Mouse (Mus musculus): ENCODE measurements at regions not wholly inside any gene's neighbourhood (a gene's known extent, or its start where the extent isn't known, plus 50 kb on each side); places are given as distances from the start of the nearest gene placed in this dataset.
"Not testable (repeated sequence)": the region's sequence is repeated elsewhere in the genome, so short reads cannot be mapped to it uniquely, and the experiment has no call there.

DNA sequence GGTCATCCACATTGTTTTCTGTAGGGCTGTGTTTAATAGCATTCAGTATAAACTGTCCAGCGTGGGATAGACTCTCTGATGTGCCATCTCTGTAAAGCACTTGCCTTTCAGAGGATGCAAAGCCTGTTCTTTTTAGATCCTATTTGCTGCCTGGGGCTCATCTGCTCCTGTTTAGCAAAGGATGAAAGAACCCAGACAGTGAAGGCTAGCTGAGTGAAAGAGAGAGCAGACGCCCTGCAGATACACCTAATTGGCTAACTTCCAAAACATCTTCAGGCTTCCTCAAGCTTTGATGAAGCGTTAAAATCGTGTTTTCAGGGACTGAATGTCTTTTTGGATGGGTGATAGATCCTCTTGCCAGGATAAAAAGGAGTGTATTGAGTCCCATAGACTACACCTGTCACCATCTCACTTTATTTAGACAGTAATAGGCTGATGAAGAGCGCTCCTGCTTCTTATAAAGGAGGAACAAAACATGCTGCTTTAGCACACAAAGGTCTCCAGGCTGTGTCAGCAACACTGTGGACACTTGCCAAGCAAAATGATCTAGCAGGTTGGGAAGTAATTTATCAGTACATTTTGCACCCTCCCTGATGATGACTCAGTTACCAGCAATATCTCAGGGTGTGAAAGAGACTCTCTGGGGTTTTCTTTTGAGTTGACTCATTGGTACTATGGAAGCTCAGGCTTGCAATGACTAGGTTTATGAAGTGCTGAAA, 4717.3 kb downstream of the 9330182O14Rik start:
- 51% methylated on average over 5 of the region's 5 CpGs for WGBS
- no peak for DNase-seq (ENCODE audit: low read depth, low spot score)

- 39% methylated on average over 1 of the region's 1 CpGs for WGBS
- no peak for DNase-seq (ENCODE audit: low read depth, low spot score)
Observed at GRCm38 (mm10) chr15:44857080-44857479, 4722.9 kb downstream of the 9330182O14Rik start.

- WGBS = 85% methylated on average over 3 of the region's 3 CpGs
- no peak for DNase-seq (ENCODE audit: low read depth, low spot score)
Observed at GRCm38 (mm10) chr15:44859369-44859768, 4725.2 kb downstream of the 9330182O14Rik start.

- DNase-seq (ENCODE audit: low read depth, low spot score) = no peak
Observed at GRCm38 (mm10) chr15:44860204-44860806, 4726.1 kb downstream of the 9330182O14Rik start.

GRCm38 (mm10) chr15:44868537-44868936, 4734.4 kb downstream of the 9330182O14Rik start:
- WGBS = 59% methylated on average over 3 of the region's 3 CpGs
- no peak for DNase-seq (ENCODE audit: low read depth, low spot score)

More at GRCm38 (mm10) chr15:44860204-44860806, 4726.1 kb downstream of the 9330182O14Rik start:
- WGBS = 91% methylated on average over 1 of the region's 1 CpGs

- no peak for DNase-seq (ENCODE audit: low read depth, low spot score)
- 71% methylated on average over 4 of the region's 4 CpGs for WGBS
Observed at GRCm38 (mm10) chr15:44869023-44869422, 4734.9 kb downstream of the 9330182O14Rik start.

- WGBS = 53% methylated on average over 2 of the region's 2 CpGs
- no peak for DNase-seq (ENCODE audit: low read depth, low spot score)
Observed at GRCm38 (mm10) chr15:44869672-44870071, 4735.5 kb downstream of the 9330182O14Rik start.

GRCm38 (mm10) chr15:44870934-44871333, 4736.8 kb downstream of the 9330182O14Rik start:
- not testable (repeated sequence) for DNase-seq (ENCODE audit: low read depth, low spot score)
- 77% methylated on average over 3 of the region's 3 CpGs for WGBS

GRCm38 (mm10) chr15:44882219-44882618, 4748.1 kb downstream of the 9330182O14Rik start:
- DNase-seq (ENCODE audit: low read depth, low spot score) = no peak
- WGBS = 64% methylated on average over 4 of the region's 4 CpGs

GRCm38 (mm10) chr15:44891544-44891943, 4757.4 kb downstream of the 9330182O14Rik start:
- 60% methylated on average over 1 of the region's 1 CpGs for WGBS

DNA sequence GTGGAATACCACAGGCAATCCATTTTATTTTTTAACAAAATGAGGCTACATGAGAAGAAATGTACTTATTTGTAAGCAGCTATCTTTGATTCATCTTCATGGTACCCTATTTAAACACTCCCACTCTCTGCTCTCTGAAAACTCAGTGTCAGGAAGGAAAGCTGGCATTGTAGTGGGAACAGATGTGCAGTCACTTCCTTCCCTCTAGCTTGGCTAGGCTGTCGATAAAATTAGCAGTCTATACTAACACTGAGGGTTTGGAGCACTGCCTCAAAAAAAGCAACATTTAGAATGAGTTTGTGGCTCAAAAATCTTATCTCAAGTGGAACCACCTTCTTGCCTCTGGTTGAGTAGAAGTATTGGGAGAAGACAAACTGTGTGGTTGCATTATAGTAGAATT, 4762.1 kb downstream of the 9330182O14Rik start:
- WGBS = 58% methylated on average over 1 of the region's 1 CpGs

More at GRCm38 (mm10) chr15:44891544-44891943, 4757.4 kb downstream of the 9330182O14Rik start:
- DNase-seq (ENCODE audit: low read depth, low spot score) = no peak

GRCm38 (mm10) chr15:44897572-44897971, 4763.4 kb downstream of the 9330182O14Rik start:
- WGBS = 69% methylated on average over 1 of the region's 1 CpGs
- DNase-seq (ENCODE audit: low read depth, low spot score) = no peak

More for the DNA sequence above, 4762.1 kb downstream of the 9330182O14Rik start:
- DNase-seq (ENCODE audit: low read depth, low spot score) = no peak

- 72% methylated on average over 2 of the region's 2 CpGs for WGBS
- DNase-seq (ENCODE audit: low read depth, low spot score) = no peak
Observed at GRCm38 (mm10) chr15:44907133-44907532, 4773.0 kb downstream of the 9330182O14Rik start.

DNA sequence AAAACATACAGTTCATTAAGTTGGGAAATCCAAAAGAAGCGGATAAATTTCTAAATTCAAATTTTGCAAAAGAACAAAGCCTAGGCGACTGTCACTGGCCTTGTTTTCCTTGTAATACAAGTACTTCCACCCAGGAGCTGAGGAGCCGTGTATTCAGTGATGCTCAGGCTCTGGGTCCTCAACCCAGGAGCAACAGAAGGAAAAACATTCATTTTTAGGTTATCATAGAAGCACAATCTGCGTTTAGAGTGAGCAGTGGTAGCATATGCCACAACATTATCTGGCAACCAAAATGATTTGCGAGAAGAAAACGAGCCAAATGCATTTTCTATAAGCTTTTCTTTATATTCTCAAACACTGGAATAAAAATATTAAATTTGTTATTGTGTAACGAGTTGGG, 4779.3 kb downstream of the 9330182O14Rik start:
- 78% methylated on average over 7 of the region's 7 CpGs for WGBS
- DNase-seq (ENCODE audit: low read depth, low spot score) = no peak

- 83% methylated on average over 2 of the region's 2 CpGs for WGBS
- DNase-seq (ENCODE audit: low read depth, low spot score) = no peak
Observed at GRCm38 (mm10) chr15:44915005-44915404, 4780.8 kb downstream of the 9330182O14Rik start.

DNA sequence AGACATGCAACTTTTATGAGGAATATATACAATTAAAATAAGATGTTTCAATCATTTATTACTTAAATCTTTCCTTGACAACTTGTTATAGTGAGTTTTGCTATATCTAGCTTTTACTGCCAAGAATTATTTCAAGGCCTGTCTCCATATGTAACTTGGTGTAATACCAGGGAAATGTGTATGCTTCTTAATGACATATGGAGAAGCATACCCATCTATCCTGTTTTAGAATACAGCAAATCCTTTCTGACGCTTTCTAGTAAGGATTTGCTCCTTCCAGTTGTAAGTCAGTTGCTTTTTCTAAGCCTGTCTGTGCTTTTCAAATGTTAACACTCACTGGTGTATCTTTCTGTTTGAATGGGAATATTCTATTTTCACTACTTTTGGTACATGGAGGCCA, 4782.3 kb downstream of the 9330182O14Rik start:
- no peak for DNase-seq (ENCODE audit: low read depth, low spot score)
- 73% methylated on average over 1 of the region's 1 CpGs for WGBS

DNA sequence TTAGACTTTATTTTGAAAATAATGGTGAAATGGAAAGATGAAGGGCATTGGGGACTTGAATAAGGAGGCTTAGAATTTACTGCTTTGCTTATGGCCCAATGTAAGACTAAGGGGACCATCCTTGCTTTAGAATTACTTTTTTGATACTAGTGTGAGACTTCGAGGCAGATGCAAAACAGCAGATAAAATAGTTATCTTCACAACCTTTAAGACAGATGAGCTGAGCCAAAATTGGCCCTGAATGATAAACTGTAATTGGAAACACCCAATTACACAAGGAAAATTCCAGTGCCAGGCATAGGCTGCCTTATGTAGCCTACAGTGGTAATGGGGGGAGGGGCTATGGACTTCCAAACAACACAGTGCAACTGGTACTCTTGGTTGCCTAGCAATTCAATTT, 4790.5 kb downstream of the 9330182O14Rik start:
- 84% methylated on average over 1 of the region's 1 CpGs for WGBS
- DNase-seq (ENCODE audit: low read depth, low spot score) = no peak

DNA sequence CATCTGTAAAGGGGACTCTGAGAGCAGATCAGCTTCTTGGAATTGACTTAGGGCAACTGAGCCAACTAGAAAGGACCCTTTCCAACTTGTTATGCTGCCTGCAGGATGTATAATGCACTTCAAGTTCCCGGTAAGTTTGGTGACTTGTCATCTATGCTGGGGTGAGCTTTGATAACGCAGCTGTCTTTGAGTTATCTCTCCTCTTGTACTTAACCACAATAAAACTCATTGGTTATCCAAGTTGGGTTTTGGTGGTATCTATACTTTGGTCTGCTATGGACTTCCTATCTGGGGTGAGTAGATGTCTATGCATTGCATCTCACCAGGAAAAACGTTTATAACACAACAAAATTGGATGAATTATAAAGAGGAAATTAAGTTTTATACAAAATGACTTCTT, 4792.9 kb downstream of the 9330182O14Rik start:
- DNase-seq (ENCODE audit: low read depth, low spot score) = no peak
- 69% methylated on average over 3 of the region's 3 CpGs for WGBS

DNA sequence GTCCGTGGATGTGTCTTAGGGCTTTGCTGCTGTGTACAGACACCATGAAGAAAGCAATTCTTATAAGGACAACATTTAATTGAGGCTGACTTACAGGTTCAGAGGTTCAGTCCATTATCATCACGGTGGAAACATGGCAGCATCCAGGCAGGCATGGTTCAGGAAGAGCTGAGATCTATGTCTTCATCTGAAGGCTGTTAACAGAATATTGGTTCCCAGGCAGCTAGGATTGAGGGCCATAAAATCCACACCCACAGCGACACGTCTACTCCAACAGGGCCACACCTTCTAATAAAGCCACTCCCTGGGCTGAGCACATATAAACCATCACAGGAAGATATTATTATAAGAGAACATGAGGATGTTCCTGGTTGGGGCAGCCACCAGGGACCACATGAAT, 4814.5 kb downstream of the 9330182O14Rik start:
- peak; percentile 8 for DNase-seq (ENCODE audit: low read depth, low spot score)
- WGBS = 41% methylated on average over 4 of the region's 4 CpGs

DNA sequence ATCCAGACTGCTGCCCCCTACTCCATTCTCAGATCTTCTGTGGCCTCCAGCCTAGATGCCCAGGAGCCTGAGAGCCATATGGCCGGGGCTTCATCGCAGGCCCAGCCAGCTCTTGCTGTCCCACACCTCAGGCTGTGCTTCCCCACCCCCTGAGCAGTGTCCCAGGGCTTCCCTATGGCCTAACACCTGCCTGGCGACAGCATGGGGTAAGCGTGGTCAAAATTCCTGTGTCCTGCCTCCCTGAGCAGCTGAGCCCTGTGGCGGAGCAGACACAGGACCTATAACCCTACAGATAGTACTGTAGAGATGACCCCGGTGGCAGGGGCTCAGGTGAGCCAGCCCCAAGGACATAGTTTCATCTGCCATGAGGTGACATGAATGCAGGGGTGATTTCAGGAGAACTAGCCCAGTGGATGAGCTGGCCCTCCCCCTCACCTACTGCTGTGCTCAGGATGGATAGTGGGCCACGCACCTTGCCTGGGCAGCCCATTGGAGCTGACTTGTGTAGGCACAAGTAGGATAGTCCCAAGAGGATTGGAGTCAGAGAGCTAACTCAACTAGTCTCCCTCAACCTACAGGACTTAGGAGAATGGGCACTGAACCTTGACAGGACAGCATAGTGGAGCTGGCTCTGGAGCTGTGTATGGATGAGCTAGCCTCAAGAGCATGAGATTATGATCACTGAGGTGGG, 4816.9 kb downstream of the 9330182O14Rik start:
- DNase-seq (ENCODE audit: low read depth, low spot score) = no peak
- WGBS = 81% methylated on average over 7 of the region's 7 CpGs

Data from large intestine, adult 2 months (tissue).